Mouse (Mus musculus): ENCODE results near the gene H2afx. TPM values are rescaled to one million over a fixed set of nuclear protein-coding genes. Genes with fewer than 3 reads are reported as not detected.
A peak's percentile ranks its signal among the peaks of the same experiment; 100 is the strongest.

Gene H2afx
- polyA plus RNA-seq, 1 experiment from 2014 or later = 390 TPM

GRCm38 (mm10) chr9:44309756-44310155, 24.7 kb upstream of the H2afx start:
- no peak for ATAC-seq (ENCODE audit: low FRiP score, low read depth)
- H3K9me3 ChIP-seq = no peaks in the 10 kb centered on the region
- no peak overlapping the region for H3K27ac ChIP-seq
- no peak overlapping the region for H3K4me2 ChIP-seq (replicated peaks)
- peaks cover 33% of the 10 kb centered on the region for H3K36me3 ChIP-seq
- H3K9ac ChIP-seq = no peak overlapping the region
- no peaks in the 10 kb centered on the region for H3K27me3 ChIP-seq
- H3K4me1 ChIP-seq = peaks cover 9% of the 10 kb centered on the region
- H3K4me3 ChIP-seq = no peak overlapping the region
- WGBS = 64% methylated on average over 3 of the region's 3 CpGs

GRCm38 (mm10) chr9:44310750-44311135, 23.8 kb upstream of the H2afx start:
- H3K4me1 ChIP-seq = 0 out of 2 replicates have a peak, but pooled peaks cover 7% of the 10 kb centered on the region
- no peak overlapping the region for H3K27ac ChIP-seq
- H3K9me3 ChIP-seq = no peaks in the 10 kb centered on the region
- H3K4me3 ChIP-seq = no peak overlapping the region
- peaks cover 43% of the 10 kb centered on the region for H3K36me3 ChIP-seq
- peak overlapping the region; percentile 30 for H3K4me2 ChIP-seq (replicated peaks)
- H3K27me3 ChIP-seq = no peaks in the 10 kb centered on the region
- WGBS = 34% methylated on average over 10 of the region's 10 CpGs
- H3K9ac ChIP-seq = peak overlapping the region; percentile 48; the same call in 1 of the 2 replicates
- ATAC-seq (ENCODE audit: low FRiP score, low read depth) = no peak

GRCm38 (mm10) chr9:44311136-44312134, 23.1 kb upstream of the H2afx start:
- Histone ChIP-seq H3K9ac (peak overlapping the region; percentile 48), H3K9me3 (no peaks in the 10 kb centered on the region), H3K4me3 (no peak overlapping the region), H3K27ac (no peak overlapping the region), H3K36me3 (peaks cover 50% of the 10 kb centered on the region), H3K27me3 (no peaks in the 10 kb centered on the region), H3K4me2 (replicated peaks) (peak overlapping the region; percentile 30), H3K4me1 (0 out of 2 replicates have a peak, but pooled peaks cover 7% of the 10 kb centered on the region)
- WGBS = 12% methylated on average over 27 of the region's 27 CpGs
- 0 out of 2 replicates have a peak, but pooled peaks have one; percentile 28 for ATAC-seq (ENCODE audit: low FRiP score, low read depth)

- H3K4me1 ChIP-seq = peaks cover 18% of the 10 kb centered on the region
- no peak overlapping the region for H3K9ac ChIP-seq
- no peak overlapping the region for H3K4me2 ChIP-seq (replicated peaks)
- 74% methylated on average over 19 of the region's 19 CpGs for WGBS
- no peak for ATAC-seq (ENCODE audit: low FRiP score, low read depth)
- peaks cover 57% of the 10 kb centered on the region for H3K36me3 ChIP-seq
- H3K27me3 ChIP-seq = 0 out of 2 replicates have a peak, but pooled peaks cover 1% of the 10 kb centered on the region
- H3K27ac ChIP-seq = no peak overlapping the region
- no peak overlapping the region for H3K4me3 ChIP-seq
- no peaks in the 10 kb centered on the region for H3K9me3 ChIP-seq
Observed at GRCm38 (mm10) chr9:44313476-44314256, 20.8 kb upstream of the H2afx start.

- H3K4me2 ChIP-seq (replicated peaks) = no peak overlapping the region
- no peak overlapping the region for H3K4me3 ChIP-seq
- ATAC-seq (ENCODE audit: low FRiP score, low read depth) = no peak
- H3K4me1 ChIP-seq = peaks cover 24% of the 10 kb centered on the region
- H3K9me3 ChIP-seq = no peaks in the 10 kb centered on the region
- peaks cover 57% of the 10 kb centered on the region for H3K36me3 ChIP-seq
- 75% methylated on average over 4 of the region's 4 CpGs for WGBS
- 0 out of 2 replicates have a peak, but pooled peaks cover 3% of the 10 kb centered on the region for H3K27me3 ChIP-seq
- no peak overlapping the region for H3K27ac ChIP-seq
- no peak overlapping the region for H3K9ac ChIP-seq
Observed at GRCm38 (mm10) chr9:44314257-44314547, 20.3 kb upstream of the H2afx start.

- Histone ChIP-seq H3K27me3 (0 out of 2 replicates have a peak, but pooled peaks cover 3% of the 10 kb centered on the region), H3K9ac (no peak overlapping the region; the same call in 1 of the 2 replicates), H3K4me1 (peaks cover 27% of the 10 kb centered on the region), H3K4me2 (replicated peaks) (no peak overlapping the region), H3K27ac (no peak overlapping the region), H3K36me3 (peaks cover 57% of the 10 kb centered on the region), H3K9me3 (no peaks in the 10 kb centered on the region), H3K4me3 (no peak overlapping the region)
- no peak for ATAC-seq (ENCODE audit: low FRiP score, low read depth)
- WGBS = 93% methylated on average over 18 of the region's 18 CpGs
Observed at GRCm38 (mm10) chr9:44314910-44315309, 19.6 kb upstream of the H2afx start.

GRCm38 (mm10) chr9:44317452-44317851, 17.0 kb upstream of the H2afx start:
- 66% methylated on average over 4 of the region's 4 CpGs for WGBS
- ATAC-seq (ENCODE audit: low FRiP score, low read depth) = no peak

GRCm38 (mm10) chr9:44318076-44318825, 16.2 kb upstream of the H2afx start:
- ATAC-seq (ENCODE audit: low FRiP score, low read depth) = no peak
- no peak overlapping the region for H3K27ac ChIP-seq
- peaks cover 25% of the 10 kb centered on the region for H3K4me1 ChIP-seq
- peaks cover 39% of the 10 kb centered on the region for H3K36me3 ChIP-seq
- 77% methylated on average over 5 of the region's 5 CpGs for WGBS
- H3K27me3 ChIP-seq = 0 out of 2 replicates have a peak, but pooled peaks cover 3% of the 10 kb centered on the region
- peak overlapping the region; percentile 93 for H3K4me3 ChIP-seq
- H3K4me2 ChIP-seq (replicated peaks) = peak overlapping the region; percentile 96
- H3K9ac ChIP-seq = peak overlapping the region; percentile 90
- no peaks in the 10 kb centered on the region for H3K9me3 ChIP-seq

More at GRCm38 (mm10) chr9:44317452-44317851, 17.0 kb upstream of the H2afx start:
- Histone ChIP-seq H3K36me3 (peaks cover 47% of the 10 kb centered on the region), H3K4me3 (no peak overlapping the region), H3K9me3 (no peaks in the 10 kb centered on the region), H3K4me2 (replicated peaks) (no peak overlapping the region), H3K27me3 (0 out of 2 replicates have a peak, but pooled peaks cover 3% of the 10 kb centered on the region), H3K27ac (no peak overlapping the region), H3K4me1 (peaks cover 25% of the 10 kb centered on the region), H3K9ac (no peak overlapping the region)

- 32% methylated on average over 3 of the region's 3 CpGs for WGBS
- Histone ChIP-seq H3K9ac (peak overlapping the region; percentile 90), H3K27me3 (0 out of 2 replicates have a peak, but pooled peaks cover 3% of the 10 kb centered on the region), H3K36me3 (peaks cover 34% of the 10 kb centered on the region), H3K27ac (no peak overlapping the region), H3K4me3 (peak overlapping the region; percentile 93), H3K4me2 (replicated peaks) (peak overlapping the region; percentile 96), H3K9me3 (no peaks in the 10 kb centered on the region), H3K4me1 (peaks cover 25% of the 10 kb centered on the region)
- no peak for ATAC-seq (ENCODE audit: low FRiP score, low read depth)
Observed at GRCm38 (mm10) chr9:44318826-44319095, 15.7 kb upstream of the H2afx start.

GRCm38 (mm10) chr9:44319105-44319886, 15.2 kb upstream of the H2afx start:
- peak overlapping the region; percentile 61; the same call in 1 of the 2 replicates for H3K27ac ChIP-seq
- H3K36me3 ChIP-seq = peaks cover 29% of the 10 kb centered on the region
- H3K9ac ChIP-seq = peak overlapping the region; percentile 90
- H3K4me1 ChIP-seq = peaks cover 25% of the 10 kb centered on the region
- no peaks in the 10 kb centered on the region for H3K9me3 ChIP-seq
- ATAC-seq (ENCODE audit: low FRiP score, low read depth) = no peak
- peak overlapping the region; percentile 93 for H3K4me3 ChIP-seq
- 0 out of 2 replicates have a peak, but pooled peaks cover 3% of the 10 kb centered on the region for H3K27me3 ChIP-seq
- 2% methylated on average over 37 of the region's 37 CpGs for WGBS
- H3K4me2 ChIP-seq (replicated peaks) = peak overlapping the region; percentile 96

Data from limb, embryonic 13.5 days (tissue).